ENCODE assay signal across 8 mouse cellular contexts in the genomic region with DNA sequence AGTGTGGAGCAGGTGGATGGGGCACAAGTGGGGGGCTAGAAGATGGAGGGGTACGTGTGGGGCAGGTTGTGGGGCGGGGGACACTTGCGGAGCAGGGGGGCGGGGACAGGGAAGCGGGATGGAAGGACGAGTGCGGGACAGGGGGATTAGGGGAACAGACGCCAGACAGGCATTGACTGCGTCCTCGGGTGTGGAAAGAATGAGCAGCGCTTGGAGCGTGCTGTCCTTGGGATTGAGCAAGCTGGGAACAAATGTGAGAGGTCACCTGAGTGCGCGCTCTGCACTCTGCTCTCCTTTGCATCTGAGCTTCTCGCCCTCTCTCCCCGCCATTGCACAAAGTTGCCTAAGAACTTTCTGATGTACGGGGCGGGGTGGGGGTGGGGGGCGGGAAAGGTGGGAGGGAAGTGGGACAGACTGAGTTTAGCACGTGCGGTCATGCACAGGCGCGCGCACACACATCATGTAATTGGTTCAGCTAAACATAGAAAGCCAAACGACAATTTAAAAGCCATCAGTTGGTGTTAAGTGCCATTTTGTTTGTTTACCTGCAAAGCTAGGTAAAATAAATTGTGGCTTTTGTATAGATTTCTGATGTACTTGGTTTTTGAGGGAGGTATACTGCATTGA. TPM values are rescaled to one million over a fixed set of nuclear protein-coding genes. Genes with fewer than 3 reads are reported as not detected.
A peak's percentile ranks its signal among the peaks of the same experiment; 100 is the strongest.
DNase-seq lines count a peak whose midpoint lies in the region; ATAC-seq and TF ChIP-seq lines count a peak whose summit lies in the region.

No protein-coding gene starts in this region.

- peak overlapping the region; percentile 82 for H3K4me3 ChIP-seq in layer of hippocampus, adult 2 months
- H3K4me3 ChIP-seq in gastrocnemius, adult 2 months = peak overlapping the region; percentile 96
- peak overlapping the region; percentile 62 for H3K4me3 ChIP-seq in intestine, embryonic 14.5 days (ENCODE audit: low read depth, low read length)
- peak overlapping the region; percentile 77 for H3K4me3 ChIP-seq in liver, embryonic 16.5 days (ENCODE audit: low read depth, low read length)
- H3K4me3 ChIP-seq in neural tube, embryonic 13.5 days = peak overlapping the region; percentile 62

- no peak for DNase-seq in layer of hippocampus, adult 2 months (ENCODE audit: low spot score in 2 of 2)
- no peak for DNase-seq in layer of hippocampus, adult 11-12 months (ENCODE audit: low spot score)
- DNase-seq in adrenal gland, postnatal 36 days = peak; percentile 72 to 74
- DNase-seq in gastrocnemius, adult 2 months = peak; percentile 70
- DNase-seq in intestine, embryonic 14.5 days (ENCODE audit: low spot score) = peak; percentile 74
- DNase-seq in layer of hippocampus, adult 9-11 months = no peak

- H3K27ac ChIP-seq in layer of hippocampus, adult 2 months = peak overlapping the region; percentile 91; the same call in 1 of the 2 replicates
- H3K27ac ChIP-seq in gastrocnemius, adult 2 months = peak overlapping the region; percentile 92
- H3K27ac ChIP-seq in intestine, embryonic 14.5 days (ENCODE audit: low read depth) = peak overlapping the region; percentile 67
- H3K27ac ChIP-seq in liver, embryonic 16.5 days (ENCODE audit: low read length) = peak overlapping the region; percentile 84
- peak overlapping the region; percentile 88 for H3K27ac ChIP-seq in neural tube, embryonic 13.5 days (replicated peaks)

- H3K27me3 ChIP-seq in intestine, embryonic 14.5 days (replicated peaks; ENCODE audit: control insufficient read depth, insufficient read depth, low read length) = no peaks in the 10 kb centered on the region
- H3K27me3 ChIP-seq in liver, embryonic 16.5 days (ENCODE audit: control insufficient read depth, insufficient read depth, low read depth, low read length) = no peaks in the 10 kb centered on the region
- H3K27me3 ChIP-seq in neural tube, embryonic 13.5 days = no peaks in the 10 kb centered on the region; the same call in 1 of the 2 replicates

- no peak for TF ChIP-seq CTCF in layer of hippocampus, adult 2 months (conservative IDR thresholded peaks at IDR 0.05)
- TF ChIP-seq CTCF in gastrocnemius, adult 2 months (IDR thresholded peaks at IDR 0.05) = no peak

- no peaks in the 10 kb centered on the region for H3K36me3 ChIP-seq in intestine, embryonic 14.5 days (ENCODE audit: control insufficient read depth, insufficient read depth, low read length)
- H3K36me3 ChIP-seq in liver, embryonic 16.5 days (ENCODE audit: control insufficient read depth, insufficient read depth) = no peaks in the 10 kb centered on the region
- no peaks in the 10 kb centered on the region for H3K36me3 ChIP-seq in neural tube, embryonic 13.5 days

- under 1% methylated on average over 25 of the region's 25 CpGs for WGBS in intestine, embryonic 14.5 days
- under 1% methylated on average over 25 of the region's 25 CpGs for WGBS in liver, embryonic 16.5 days (ENCODE audit: insufficient replicate concordance)
- WGBS in neural tube, embryonic 13.5 days = under 1% methylated on average over 20 of the region's 25 CpGs

- H3K4me1 ChIP-seq in intestine, embryonic 14.5 days (replicated peaks; ENCODE audit: control insufficient read depth, insufficient read depth, low read length) = no peaks in the 10 kb centered on the region
- H3K4me1 ChIP-seq in liver, embryonic 16.5 days (ENCODE audit: control insufficient read depth, low read depth, low read length) = peaks cover 37% of the 10 kb centered on the region
- peaks cover 12% of the 10 kb centered on the region for H3K4me1 ChIP-seq in neural tube, embryonic 13.5 days (replicated peaks)

- peak overlapping the region; percentile 67 for H3K9ac ChIP-seq in intestine, embryonic 14.5 days (ENCODE audit: low read length)
- H3K9ac ChIP-seq in liver, embryonic 16.5 days (ENCODE audit: low read depth, low read length) = peak overlapping the region; percentile 78
- H3K9ac ChIP-seq in neural tube, embryonic 13.5 days = peak overlapping the region; percentile 85

- ATAC-seq in intestine, embryonic 14.5 days (replicated peaks; ENCODE audit: low FRiP score, low TSS enrichment, low read depth) = peak; percentile 77
- peak; percentile 72 for ATAC-seq in liver, embryonic 16.5 days (ENCODE audit: low read depth)
- ATAC-seq in neural tube, embryonic 13.5 days (ENCODE audit: low read depth) = peak; percentile 70

- H3K4me2 ChIP-seq in intestine, embryonic 14.5 days (ENCODE audit: low read length) = peak overlapping the region; percentile 78
- peak overlapping the region; percentile 91 for H3K4me2 ChIP-seq in liver, embryonic 16.5 days (ENCODE audit: low read depth, low read length)
- peak overlapping the region; percentile 88 for H3K4me2 ChIP-seq in neural tube, embryonic 13.5 days

- H3K9me3 ChIP-seq in intestine, embryonic 14.5 days (ENCODE audit: control insufficient read depth, low read length) = no peaks in the 10 kb centered on the region
- no peaks in the 10 kb centered on the region for H3K9me3 ChIP-seq in liver, embryonic 16.5 days (replicated peaks; ENCODE audit: control insufficient read depth, low read length)
- H3K9me3 ChIP-seq in neural tube, embryonic 13.5 days = no peaks in the 10 kb centered on the region

- intact Hi-C loops in gastrocnemius, adult 2 months (cut with DNase I) = loop anchor here (2.0 to 5.0 kb wide), 2 partner anchors 48 to 178 kb away; a partner anchor contains a TSS

RNA-seq across cellular contexts. Expression of a gene that starts 0.8 kb away (rescaled TPM):
- total RNA-seq in layer of hippocampus, adult 2 months (2021) = 10 to 100 TPM; 25.2 to 25.8 TPM
- total RNA-seq in adrenal gland, postnatal 36 days (2021) = 10 to 100 TPM; 34.8 to 48.0 TPM
- 100 to 1,000 TPM in 1 of 2 experiments, 10 to 100 TPM in 1; 86.2 to 154 TPM for total RNA-seq in gastrocnemius, adult 2 months (2021)
- 62.4 and 67.0 TPM in 2 replicates for polyA plus RNA-seq in intestine, embryonic 14.5 days (2014; fragmentation: Nextera tagmentation; extraction: Ambion mirVana)
- 80.6 and 81.6 TPM in 2 replicates for polyA plus RNA-seq in liver, embryonic 16.5 days (2015; fragmentation: Nextera tagmentation; extraction: Ambion mirVana)
- 30.2 and 31.0 TPM in 2 replicates for polyA plus RNA-seq in neural tube, embryonic 13.5 days (2015; fragmentation: Nextera tagmentation; extraction: Ambion mirVana)

RNA-seq across cellular contexts. Expression of a gene that starts 22.0 kb away (rescaled TPM):
- 1 to 10 TPM; 5.1 to 9.0 TPM for total RNA-seq in layer of hippocampus, adult 2 months (2021)
- 10 to 100 TPM; 28.3 to 44.9 TPM for total RNA-seq in adrenal gland, postnatal 36 days (2021)
- 1 to 10 TPM; 2.2 to 2.6 TPM for total RNA-seq in gastrocnemius, adult 2 months (2021)
- 114 and 122 TPM in 2 replicates for polyA plus RNA-seq in intestine, embryonic 14.5 days (2014; fragmentation: Nextera tagmentation; extraction: Ambion mirVana)
- polyA plus RNA-seq in liver, embryonic 16.5 days (2015; fragmentation: Nextera tagmentation; extraction: Ambion mirVana) = 30.6 and 33.6 TPM in 2 replicates
- polyA plus RNA-seq in neural tube, embryonic 13.5 days (2015; fragmentation: Nextera tagmentation; extraction: Ambion mirVana) = 36.9 and 37.8 TPM in 2 replicates

RNA-seq across cellular contexts. Expression of a gene that starts 43.6 kb away (rescaled TPM):
- not detected for total RNA-seq in layer of hippocampus, adult 2 months (2021)
- under 1 TPM in 1 of 2 experiments, not detected in 1; 0.36 TPM for total RNA-seq in adrenal gland, postnatal 36 days (2021)
- total RNA-seq in gastrocnemius, adult 2 months (2021) = not detected
- polyA plus RNA-seq in intestine, embryonic 14.5 days (2014; fragmentation: Nextera tagmentation; extraction: Ambion mirVana) = 30.0 and 34.5 TPM in 2 replicates
- 294 and 313 TPM in 2 replicates for polyA plus RNA-seq in liver, embryonic 16.5 days (2015; fragmentation: Nextera tagmentation; extraction: Ambion mirVana)
- 0.53 and 0.69 TPM in 2 replicates for polyA plus RNA-seq in neural tube, embryonic 13.5 days (2015; fragmentation: Nextera tagmentation; extraction: Ambion mirVana)

RNA-seq across cellular contexts. Expression of a gene that starts 48.0 kb away (rescaled TPM):
- total RNA-seq in layer of hippocampus, adult 2 months (2021) = 10 to 100 TPM; 45.1 to 50.5 TPM
- 10 to 100 TPM; 48.6 to 54.7 TPM for total RNA-seq in adrenal gland, postnatal 36 days (2021)
- total RNA-seq in gastrocnemius, adult 2 months (2021) = 10 to 100 TPM; 17.5 to 19.6 TPM
- 45.0 TPM in 2 replicates for polyA plus RNA-seq in intestine, embryonic 14.5 days (2014; fragmentation: Nextera tagmentation; extraction: Ambion mirVana)
- polyA plus RNA-seq in liver, embryonic 16.5 days (2015; fragmentation: Nextera tagmentation; extraction: Ambion mirVana) = 20.8 and 23.6 TPM in 2 replicates
- 43.7 and 48.6 TPM in 2 replicates for polyA plus RNA-seq in neural tube, embryonic 13.5 days (2015; fragmentation: Nextera tagmentation; extraction: Ambion mirVana)

RNA-seq across cellular contexts. Expression of a gene that starts 56.9 kb away (rescaled TPM):
- 1 to 10 TPM; 1.4 to 1.6 TPM for total RNA-seq in layer of hippocampus, adult 2 months (2021)
- not detected for total RNA-seq in adrenal gland, postnatal 36 days (2021)
- not detected for total RNA-seq in gastrocnemius, adult 2 months (2021)
- 0.08 TPM in 1 of 2 replicates, not detected in the other for polyA plus RNA-seq in intestine, embryonic 14.5 days (2014; fragmentation: Nextera tagmentation; extraction: Ambion mirVana)
- polyA plus RNA-seq in liver, embryonic 16.5 days (2015; fragmentation: Nextera tagmentation; extraction: Ambion mirVana) = not detected in 2 replicates
- 0.21 and 0.25 TPM in 2 replicates for polyA plus RNA-seq in neural tube, embryonic 13.5 days (2015; fragmentation: Nextera tagmentation; extraction: Ambion mirVana)

Comparison
In these comparisons a context has a peak if more than half of its experiments do, and no peak if none do; other contexts are left out.
1. DNase-seq: peak in adrenal gland, postnatal 36 days (2 of 2), gastrocnemius, adult 2 months (single experiment) and intestine, embryonic 14.5 days (single experiment); none in layer of hippocampus, adult 2 months (0 of 2), layer of hippocampus, adult 11-12 months (single experiment) and layer of hippocampus, adult 9-11 months (single experiment).
2. Peak in every context shown above with its lines, with median percentiles within 50 percentile points of each other: H3K27ac ChIP-seq, H3K4me3 ChIP-seq, ATAC-seq, H3K4me2 ChIP-seq and H3K9ac ChIP-seq.